Mouse (Mus musculus) ES-E14 (cell line): ENCODE data around the gene Hps3. TPM values are rescaled to one million over a fixed set of nuclear protein-coding genes. Genes with fewer than 3 reads are reported as not detected.
"Not testable (repeated sequence)": the region's sequence is repeated elsewhere in the genome, so short reads cannot be mapped to it uniquely, and the experiment has no call there.

Experiments used
- DNase-seq: peaks from one replicate; pipeline ENCODE4 v3.0.0-alpha.2; 2013; ENCODE audit warnings: low read depth, low spot score
- H3K27ac ChIP-seq: 2 replicates; pipeline ENCODE4 v1.5.1; 2012; ENCODE audit warnings: low read depth, mild to moderate bottlenecking, low read length, moderate library complexity, mixed read lengths; ENCODE audit not compliant: poor library complexity, insufficient read depth, severe bottlenecking
- H3K36me3 ChIP-seq: 2 replicates; pipeline ENCODE4 v1.6.1; 2012; ENCODE audit warnings: mild to moderate bottlenecking, low read length, moderate library complexity, mixed read lengths; ENCODE audit not compliant: control insufficient read depth, poor library complexity, insufficient read depth, severe bottlenecking
- H3K4me1 ChIP-seq, 2 experiments: fragments of 150-350 bp in 1 of 2; sonication (generic) in 1 of 2; 2 replicates each; pipeline ENCODE4 v1.6.1; 2012; ENCODE audit warnings: low read length in 2 of 2, mild to moderate bottlenecking in 1 of 2, mixed read lengths in 1 of 2; ENCODE audit not compliant: control insufficient read depth in 2 of 2, insufficient read depth in 2 of 2, poor library complexity in 1 of 2
- H3K4me3 ChIP-seq, 2 experiments: fragments of 150-350 bp in 1 of 2; sonication (generic) in 1 of 2; 2 replicates each; pipeline ENCODE4 v1.5.1; 2012; ENCODE audit warnings: low read length in 2 of 2, low read depth in 1 of 2, mild to moderate bottlenecking in 1 of 2, mixed read lengths in 1 of 2; ENCODE audit not compliant: insufficient read depth in 1 of 2, poor library complexity in 1 of 2, severe bottlenecking in 1 of 2
- H3K9ac ChIP-seq: 2 replicates; pipeline ENCODE4 v1.6.1; 2012; ENCODE audit warnings: low read depth, mild to moderate bottlenecking, low read length, mixed read lengths; ENCODE audit not compliant: poor library complexity, insufficient read depth, severe bottlenecking
- H3K9me3 ChIP-seq: fragments of 150-350 bp; sonication (generic); 2 replicates; pipeline ENCODE4 v1.6.1; 2012; ENCODE audit warnings: low read depth, mild to moderate bottlenecking, low read length; ENCODE audit not compliant: control insufficient read depth, insufficient read depth
- CHD2 ChIP-seq: IDR thresholded peaks from 2 replicates; pipeline ENCODE4 v1.6.1; 2014; ENCODE audit warnings: mild to moderate bottlenecking, low read depth, low read length, inconsistent platforms
- HCFC1 ChIP-seq: IDR thresholded peaks from 2 replicates; pipeline ENCODE4 v1.6.1; 2012; ENCODE audit warnings: low read length, inconsistent platforms, borderline replicate concordance; ENCODE audit not compliant: insufficient read depth
- MAFK ChIP-seq: IDR thresholded peaks from 2 replicates; pipeline ENCODE4 v1.6.1; 2014; ENCODE audit warnings: mild to moderate bottlenecking, low read depth, low read length, inconsistent platforms; ENCODE audit not compliant: insufficient read depth
- ZC3H11A ChIP-seq: IDR thresholded peaks from 2 replicates; pipeline ENCODE4 v1.6.1; 2012; ENCODE audit warnings: low read depth, mild to moderate bottlenecking, inconsistent platforms, low read length, borderline replicate concordance
- ZNF384 ChIP-seq: IDR thresholded peaks from 2 replicates; pipeline ENCODE4 v1.6.1; 2012; ENCODE audit warnings: low read depth, low read length, inconsistent platforms
- in situ Hi-C, 2 experiments: fragments of 600-800 bp; cut with MboI; formaldehyde crosslinking; loops; one replicate each; pipeline ENCODE4 v1.15.1; 2025; ENCODE audit warnings: low sequenced_read_pairs in 2 of 2, inconsistent platforms in 1 of 2; ENCODE audit not compliant: unreplicated experiment in 2 of 2
- total RNA-seq: library from RNA; depleted of rRNA; stranded (reverse); fragments of 300-350 nt; gene quantifications from 2 replicates; pipeline ENCODE4 v1.2.3, GENCODE M21; 2012

Gene Hps3
- total RNA-seq, 1 experiment = 8.9 TPM

- no peaks in the 10 kb centered on the region for H3K9me3 ChIP-seq
- no peak overlapping the region for H3K27ac ChIP-seq
- in situ Hi-C loops = no loop called here
- H3K4me3 ChIP-seq = no peak overlapping the region
- peaks cover 10% of the 10 kb centered on the region for H3K36me3 ChIP-seq
- H3K9ac ChIP-seq = no peak overlapping the region
- no peak for DNase-seq
- TF ChIP-seq MAFK = no peak
- no peak for TF ChIP-seq HCFC1
- TF ChIP-seq ZC3H11A = no peak
- TF ChIP-seq ZNF384 = no peak
- TF ChIP-seq CHD2 = no peak
- no peaks in the 10 kb centered on the region for H3K4me1 ChIP-seq
Measured at GRCm38 (mm10) chr3:20014454-20014853, 20.7 kb downstream of the Hps3 start.

GRCm38 (mm10) chr3:20010905-20011304 lies 24.2 kb downstream of the Hps3 start:
- H3K4me3 ChIP-seq, H3K9me3 ChIP-seq, in situ Hi-C loops, DNase-seq, H3K9ac ChIP-seq, H3K36me3 ChIP-seq, H3K27ac ChIP-seq, H3K4me1 ChIP-seq: not testable (repeated sequence)

- DNase-seq = no peak
Measured at GRCm38 (mm10) chr3:20010464-20010863, 24.7 kb downstream of the Hps3 start.

GRCm38 (mm10) chr3:20007759-20008158 lies 27.4 kb downstream of the Hps3 start:
- Histone ChIP-seq H3K4me1 (no peaks in the 10 kb centered on the region), H3K4me3 (no peak overlapping the region), H3K36me3 (peaks cover 10% of the 10 kb centered on the region), H3K9me3 (no peaks in the 10 kb centered on the region), H3K9ac (no peak overlapping the region), H3K27ac (no peak overlapping the region)
- in situ Hi-C loops = no loop called here
- DNase-seq = no peak
- TF ChIP-seq ZNF384 = no peak
- TF ChIP-seq CHD2 = no peak
- TF ChIP-seq ZC3H11A = no peak

More at GRCm38 (mm10) chr3:20010464-20010863, 24.7 kb downstream of the Hps3 start:
- Histone ChIP-seq H3K9me3 (no peaks in the 10 kb centered on the region), H3K9ac (no peak overlapping the region), H3K36me3 (peaks cover 9% of the 10 kb centered on the region), H3K27ac (no peak overlapping the region), H3K4me3 (no peak overlapping the region), H3K4me1 (no peaks in the 10 kb centered on the region)
- in situ Hi-C loops = no loop called here
- TF ChIP-seq ZNF384 (peak; percentile 58; the same call in 1 of the 2 replicates), CHD2 (no peak)

- TF ChIP-seq CHD2 (no peak), ZC3H11A (no peak), HCFC1 (no peak), ZNF384 (no peak), MAFK (no peak)
- H3K9ac ChIP-seq = no peak overlapping the region
- in situ Hi-C loops = no loop called here
Measured at GRCm38 (mm10) chr3:20007275-20007674, 27.8 kb downstream of the Hps3 start.

More at GRCm38 (mm10) chr3:20007275-20007674, 27.8 kb downstream of the Hps3 start:
- H3K9me3 ChIP-seq = no peaks in the 10 kb centered on the region
- H3K36me3 ChIP-seq = peaks cover 10% of the 10 kb centered on the region
- no peak overlapping the region for H3K4me3 ChIP-seq
- no peak for DNase-seq
- no peak overlapping the region for H3K27ac ChIP-seq
- H3K4me1 ChIP-seq = no peaks in the 10 kb centered on the region
